Mouse (Mus musculus): ENCODE data around the gene Cdkn1a.

DNA sequence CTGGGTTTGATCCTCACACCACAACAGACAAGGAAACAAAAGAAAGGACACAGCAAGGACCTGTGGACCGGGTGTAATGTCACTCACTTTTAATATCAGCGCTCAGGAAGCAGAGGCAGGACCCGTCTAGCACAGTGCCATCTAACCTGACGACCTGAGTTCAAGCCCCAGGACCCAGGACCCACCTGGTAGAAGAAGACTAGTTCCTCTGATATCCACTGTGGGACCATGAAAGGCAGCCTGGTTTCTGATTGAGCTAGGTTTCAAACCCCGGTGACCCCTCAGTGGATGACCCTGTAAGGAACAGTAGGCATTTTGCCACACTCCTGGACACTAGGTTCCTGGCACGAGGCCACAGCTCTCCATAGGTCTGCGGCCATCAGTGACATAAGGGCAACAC lies 6.1 kb upstream of the Cdkn1a start:
- TF ChIP-seq CTCF (IDR thresholded peaks at IDR 0.05; ENCODE audit: low read depth): no peak
- TF ChIP-seq EP300 (IDR thresholded peaks at IDR 0.05; ENCODE audit: low read depth): no peak

Data from liver, embryonic 14.5 days (tissue).